Mouse (Mus musculus): ENCODE results near the gene Iqgap2. TPM values are rescaled to one million over a fixed set of nuclear protein-coding genes. Genes with fewer than 3 reads are reported as not detected.

Gene Iqgap2
- total and polyA plus RNA-seq, 2 experiments from 2014 or later = 2.0 to 5.4 TPM

- ATAC-seq (ENCODE audit: low FRiP score) = no peak
- Histone ChIP-seq H3K27ac (ENCODE audit: low read depth, low read length) (no peak overlapping the region), H3K9ac (replicated peaks; ENCODE audit: low read length, poor library complexity, severe bottlenecking) (no peak overlapping the region), H3K27me3 (ENCODE audit: insufficient read depth, low read length) (no peaks in the 10 kb centered on the region), H3K4me2 (ENCODE audit: low read depth, low read length, poor library complexity, severe bottlenecking) (no peak overlapping the region), H3K4me3 (ENCODE audit: low read depth, low read length) (no peak overlapping the region), H3K9me3 (ENCODE audit: low read length) (no peaks in the 10 kb centered on the region), H3K4me1 (ENCODE audit: insufficient read depth, low read length) (no peaks in the 10 kb centered on the region), H3K36me3 (ENCODE audit: insufficient read depth, low read length) (no peaks in the 10 kb centered on the region)
- TF ChIP-seq CTCF (IDR thresholded peaks at IDR 0.05) = peak; percentile 73
- 13% methylated on average over 6 of the region's 6 CpGs for WGBS
- peak; percentile 58 for DNase-seq (ENCODE audit: low spot score)
These were observed 145.2 kb downstream of the Iqgap2 start for GRCm38 (mm10) chr13:95746509-95746908.

DNA sequence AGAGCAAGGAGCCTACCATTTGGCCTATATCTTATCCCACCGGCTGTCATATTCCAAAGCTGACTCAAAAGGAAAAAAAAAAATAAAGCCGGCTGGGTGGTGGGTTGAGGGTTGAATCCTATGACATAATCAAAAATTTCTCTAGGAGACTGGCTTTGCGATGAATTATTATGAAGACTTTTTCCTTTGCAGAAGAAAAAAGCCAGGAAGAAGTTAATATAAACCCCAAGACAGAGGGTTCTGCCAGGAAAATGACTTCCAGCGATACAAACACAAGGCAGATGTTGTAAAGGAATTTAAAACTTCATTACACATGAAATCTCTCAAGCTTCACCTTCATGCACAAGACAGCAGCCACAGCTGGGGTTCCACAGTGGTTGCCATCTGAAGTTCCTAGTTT is 146.3 kb downstream of the Iqgap2 start:
- TF ChIP-seq CTCF (IDR thresholded peaks at IDR 0.05) = no peak
- Histone ChIP-seq H3K27ac (ENCODE audit: low read depth, low read length) (no peak overlapping the region), H3K4me2 (ENCODE audit: low read depth, low read length, poor library complexity, severe bottlenecking) (no peak overlapping the region), H3K9me3 (ENCODE audit: low read length) (no peaks in the 10 kb centered on the region), H3K4me1 (ENCODE audit: insufficient read depth, low read length) (no peaks in the 10 kb centered on the region), H3K27me3 (ENCODE audit: insufficient read depth, low read length) (no peaks in the 10 kb centered on the region), H3K4me3 (ENCODE audit: low read depth, low read length) (no peak overlapping the region), H3K36me3 (ENCODE audit: insufficient read depth, low read length) (no peaks in the 10 kb centered on the region), H3K9ac (replicated peaks; ENCODE audit: low read length, poor library complexity, severe bottlenecking) (no peak overlapping the region)
- ATAC-seq (ENCODE audit: low FRiP score) = no peak
- 87% methylated on average over 4 of the region's 4 CpGs for WGBS
- DNase-seq (ENCODE audit: low spot score) = no peak

GRCm38 (mm10) chr13:95742881-95743466 is 148.7 kb downstream of the Iqgap2 start:
- H3K4me3 ChIP-seq (ENCODE audit: low read depth, low read length) = no peak overlapping the region
- H3K36me3 ChIP-seq (ENCODE audit: insufficient read depth, low read length) = no peaks in the 10 kb centered on the region
- no peak overlapping the region for H3K27ac ChIP-seq (ENCODE audit: low read depth, low read length)
- no peak for TF ChIP-seq CTCF (IDR thresholded peaks at IDR 0.05)
- ATAC-seq (ENCODE audit: low FRiP score) (no peak), DNase-seq (ENCODE audit: low spot score) (no peak)
- WGBS = 83% methylated on average over 9 of the region's 9 CpGs
- no peaks in the 10 kb centered on the region for H3K4me1 ChIP-seq (ENCODE audit: insufficient read depth, low read length)
- no peaks in the 10 kb centered on the region for H3K27me3 ChIP-seq (ENCODE audit: insufficient read depth, low read length)
- no peaks in the 10 kb centered on the region for H3K9me3 ChIP-seq (ENCODE audit: low read length)
- no peak overlapping the region for H3K9ac ChIP-seq (replicated peaks; ENCODE audit: low read length, poor library complexity, severe bottlenecking)
- no peak overlapping the region for H3K4me2 ChIP-seq (ENCODE audit: low read depth, low read length, poor library complexity, severe bottlenecking)

DNA sequence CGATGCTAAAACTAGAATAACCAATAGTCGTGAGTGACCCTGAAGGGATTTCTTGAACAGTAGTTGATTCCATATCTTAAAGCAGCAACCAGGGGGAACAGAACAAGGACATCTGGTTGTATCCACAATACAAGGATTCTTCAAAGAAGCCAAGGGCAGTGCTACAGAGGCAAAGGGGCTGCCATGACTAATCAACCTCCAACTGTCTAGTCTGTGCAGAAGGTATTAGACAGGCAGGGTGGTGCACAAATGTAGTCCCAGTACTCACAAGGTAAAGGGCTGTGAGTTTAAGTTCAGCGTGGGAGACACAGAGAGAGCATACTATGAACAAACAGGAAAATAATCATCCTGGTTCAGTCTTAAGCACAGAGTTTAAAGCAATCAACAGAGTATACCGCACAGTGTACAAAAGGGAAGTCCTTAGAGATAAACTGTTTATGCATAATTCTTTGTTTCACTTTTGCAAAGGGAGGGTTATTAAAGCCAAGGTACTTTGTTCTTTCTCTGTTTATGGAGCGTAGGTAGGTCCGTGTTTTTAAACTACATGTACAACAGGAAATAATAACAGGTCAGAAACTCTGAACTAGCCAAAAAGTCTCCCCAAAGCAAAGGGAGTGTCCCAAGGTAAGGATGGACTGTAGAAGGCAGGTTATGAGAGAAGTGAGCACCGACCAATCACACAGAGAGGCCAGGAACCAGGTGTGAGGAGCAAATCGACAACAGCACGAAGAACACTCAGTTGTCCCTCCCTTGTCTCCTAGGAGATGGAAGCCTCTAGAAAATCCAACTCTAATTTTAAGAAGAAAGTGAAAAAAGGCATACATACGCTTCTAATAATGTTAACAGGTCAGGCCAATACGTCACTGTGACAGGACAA is 149.7 kb downstream of the Iqgap2 start:
- TF ChIP-seq CTCF (IDR thresholded peaks at IDR 0.05) = no peak
- H3K4me2 ChIP-seq (ENCODE audit: low read depth, low read length, poor library complexity, severe bottlenecking) = no peak overlapping the region
- 92% methylated on average over 11 of the region's 11 CpGs for WGBS
- no peaks in the 10 kb centered on the region for H3K4me1 ChIP-seq (ENCODE audit: insufficient read depth, low read length)
- H3K9ac ChIP-seq (replicated peaks; ENCODE audit: low read length, poor library complexity, severe bottlenecking) = no peak overlapping the region
- DNase-seq (ENCODE audit: low spot score) = no peak
- H3K27me3 ChIP-seq (ENCODE audit: insufficient read depth, low read length) = no peaks in the 10 kb centered on the region
- H3K9me3 ChIP-seq (ENCODE audit: low read length) = no peaks in the 10 kb centered on the region
- no peak overlapping the region for H3K27ac ChIP-seq (ENCODE audit: low read depth, low read length)
- H3K36me3 ChIP-seq (ENCODE audit: insufficient read depth, low read length) = no peaks in the 10 kb centered on the region
- no peak for ATAC-seq (ENCODE audit: low FRiP score)
- no peak overlapping the region for H3K4me3 ChIP-seq (ENCODE audit: low read depth, low read length)

DNA sequence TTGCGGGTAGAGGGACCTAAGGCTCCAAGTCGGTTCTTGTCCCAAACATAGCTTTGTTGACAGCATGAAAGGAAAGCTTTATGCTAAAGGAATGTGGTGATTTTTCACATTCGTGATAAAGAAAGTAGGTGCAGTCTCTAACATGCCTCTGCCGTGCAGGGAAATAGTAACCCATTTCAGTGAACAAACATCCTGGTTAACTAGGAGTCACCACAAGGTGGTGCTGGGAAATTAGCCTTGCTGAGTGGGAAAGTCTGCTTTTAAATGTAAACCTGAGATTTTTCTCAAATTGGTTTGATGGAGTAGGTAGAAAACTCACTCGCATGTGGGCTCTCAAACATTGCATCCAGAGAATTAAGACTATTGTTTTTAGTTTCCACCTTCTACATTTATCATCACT is 152.1 kb downstream of the Iqgap2 start:
- WGBS = 68% methylated on average over 5 of the region's 5 CpGs
- H3K27ac ChIP-seq (ENCODE audit: low read depth, low read length) = no peak overlapping the region

GRCm38 (mm10) chr13:95730491-95730890 is 161.2 kb downstream of the Iqgap2 start:
- DNase-seq (ENCODE audit: low spot score) (no peak), ATAC-seq (ENCODE audit: low FRiP score) (no peak)
- no peak for TF ChIP-seq CTCF (IDR thresholded peaks at IDR 0.05)
- Histone ChIP-seq H3K4me2 (ENCODE audit: low read depth, low read length, poor library complexity, severe bottlenecking) (no peak overlapping the region), H3K36me3 (ENCODE audit: insufficient read depth, low read length) (no peaks in the 10 kb centered on the region), H3K27me3 (ENCODE audit: insufficient read depth, low read length) (no peaks in the 10 kb centered on the region), H3K4me1 (ENCODE audit: insufficient read depth, low read length) (no peaks in the 10 kb centered on the region), H3K27ac (ENCODE audit: low read depth, low read length) (no peak overlapping the region), H3K9ac (replicated peaks; ENCODE audit: low read length, poor library complexity, severe bottlenecking) (no peak overlapping the region), H3K9me3 (ENCODE audit: low read length) (no peaks in the 10 kb centered on the region), H3K4me3 (ENCODE audit: low read depth, low read length) (no peak overlapping the region)
- 92% methylated on average over 4 of the region's 4 CpGs for WGBS

More for the DNA sequence above, 152.1 kb downstream of the Iqgap2 start:
- H3K9me3 ChIP-seq (ENCODE audit: low read length) = no peaks in the 10 kb centered on the region
- DNase-seq (ENCODE audit: low spot score) (peak; percentile 74), ATAC-seq (ENCODE audit: low FRiP score) (no peak)
- H3K4me1 ChIP-seq (ENCODE audit: insufficient read depth, low read length) = no peaks in the 10 kb centered on the region
- no peaks in the 10 kb centered on the region for H3K36me3 ChIP-seq (ENCODE audit: insufficient read depth, low read length)
- H3K9ac ChIP-seq (replicated peaks; ENCODE audit: low read length, poor library complexity, severe bottlenecking) = no peak overlapping the region
- TF ChIP-seq CTCF (IDR thresholded peaks at IDR 0.05) = peak; percentile 87
- H3K27me3 ChIP-seq (ENCODE audit: insufficient read depth, low read length) = no peaks in the 10 kb centered on the region
- no peak overlapping the region for H3K4me2 ChIP-seq (ENCODE audit: low read depth, low read length, poor library complexity, severe bottlenecking)
- no peak overlapping the region for H3K4me3 ChIP-seq (ENCODE audit: low read depth, low read length)
